Mouse (Mus musculus): ENCODE results near the gene Marveld2. TPM values are rescaled to one million over a fixed set of nuclear protein-coding genes. Genes with fewer than 3 reads are reported as not detected.

Gene Marveld2
- total and polyA plus RNA-seq, 2 experiments from 2014 or later = 1.7 to 2.2 TPM

GRCm38 (mm10) chr13:100568359-100568758 is 48.4 kb downstream of the Marveld2 start:
- Histone ChIP-seq H3K9me3 (replicated peaks; ENCODE audit: control insufficient read depth, low read length) (no peaks in the 10 kb centered on the region), H3K36me3 (replicated peaks; ENCODE audit: control insufficient read depth, insufficient read depth, low read length) (no peaks in the 10 kb centered on the region), H3K4me3 (ENCODE audit: low read depth, low read length) (no peak overlapping the region), H3K27ac (ENCODE audit: low read depth) (no peak overlapping the region), H3K4me1 (ENCODE audit: control insufficient read depth, insufficient read depth) (no peaks in the 10 kb centered on the region), H3K9ac (replicated peaks; ENCODE audit: low read depth, low read length) (no peak overlapping the region), H3K27me3 (ENCODE audit: control insufficient read depth, insufficient read depth, low read length) (no peaks in the 10 kb centered on the region), H3K4me2 (ENCODE audit: low read depth, low read length) (no peak overlapping the region)
- WGBS = 82% methylated on average over 1 of the region's 1 CpGs
- ATAC-seq (ENCODE audit: insufficient read depth, low read depth) = no peak
- DNase-seq (ENCODE audit: low spot score) = no peak
- TF ChIP-seq CTCF (IDR thresholded peaks at IDR 0.05; ENCODE audit: low read depth) (no peak), EP300 (IDR thresholded peaks at IDR 0.05; ENCODE audit: low read depth) (no peak)

- no peak overlapping the region for H3K27ac ChIP-seq (ENCODE audit: low read depth)
- H3K9ac ChIP-seq (replicated peaks; ENCODE audit: low read depth, low read length) = no peak overlapping the region
- no peak overlapping the region for H3K4me2 ChIP-seq (ENCODE audit: low read depth, low read length)
- H3K4me1 ChIP-seq (ENCODE audit: control insufficient read depth, insufficient read depth) = no peaks in the 10 kb centered on the region
- H3K4me3 ChIP-seq (ENCODE audit: low read depth, low read length) = no peak overlapping the region
- no peaks in the 10 kb centered on the region for H3K9me3 ChIP-seq (replicated peaks; ENCODE audit: control insufficient read depth, low read length)
- no peak for ATAC-seq (ENCODE audit: insufficient read depth, low read depth)
- H3K27me3 ChIP-seq (ENCODE audit: control insufficient read depth, insufficient read depth, low read length) = peaks cover 5% of the 10 kb centered on the region
- TF ChIP-seq CTCF (IDR thresholded peaks at IDR 0.05; ENCODE audit: low read depth) (no peak), EP300 (IDR thresholded peaks at IDR 0.05; ENCODE audit: low read depth) (no peak)
- 63% methylated on average over 9 of the region's 9 CpGs for WGBS
- no peaks in the 10 kb centered on the region for H3K36me3 ChIP-seq (replicated peaks; ENCODE audit: control insufficient read depth, insufficient read depth, low read length)
- DNase-seq (ENCODE audit: low spot score) = no peak
These were observed 57.3 kb downstream of the Marveld2 start for GRCm38 (mm10) chr13:100559449-100559848.

GRCm38 (mm10) chr13:100557011-100557410 is 59.8 kb downstream of the Marveld2 start:
- TF ChIP-seq CTCF (IDR thresholded peaks at IDR 0.05; ENCODE audit: low read depth) = no peak
- no peak for TF ChIP-seq EP300 (IDR thresholded peaks at IDR 0.05; ENCODE audit: low read depth)
- Histone ChIP-seq H3K27ac (ENCODE audit: low read depth) (no peak overlapping the region), H3K27me3 (ENCODE audit: control insufficient read depth, insufficient read depth, low read length) (peaks cover 27% of the 10 kb centered on the region), H3K36me3 (replicated peaks; ENCODE audit: control insufficient read depth, insufficient read depth, low read length) (no peaks in the 10 kb centered on the region), H3K9me3 (replicated peaks; ENCODE audit: control insufficient read depth, low read length) (no peaks in the 10 kb centered on the region), H3K4me2 (ENCODE audit: low read depth, low read length) (no peak overlapping the region), H3K4me1 (ENCODE audit: control insufficient read depth, insufficient read depth) (no peaks in the 10 kb centered on the region; the same call in 1 of the 2 replicates), H3K9ac (replicated peaks; ENCODE audit: low read depth, low read length) (no peak overlapping the region), H3K4me3 (ENCODE audit: low read depth, low read length) (no peak overlapping the region)
- DNase-seq (ENCODE audit: low spot score) = no peak
- 54% methylated on average over 4 of the region's 4 CpGs for WGBS
- no peak for ATAC-seq (ENCODE audit: insufficient read depth, low read depth)

- TF ChIP-seq CTCF (IDR thresholded peaks at IDR 0.05; ENCODE audit: low read depth) (no peak), EP300 (IDR thresholded peaks at IDR 0.05; ENCODE audit: low read depth) (no peak)
- H3K36me3 ChIP-seq (replicated peaks; ENCODE audit: control insufficient read depth, insufficient read depth, low read length) = no peaks in the 10 kb centered on the region
- ATAC-seq (ENCODE audit: insufficient read depth, low read depth) = no peak
- no peak overlapping the region for H3K27ac ChIP-seq (ENCODE audit: low read depth)
- DNase-seq (ENCODE audit: low spot score) = no peak
- peaks cover 5% of the 10 kb centered on the region; the same call in 1 of the 2 replicates for H3K4me1 ChIP-seq (ENCODE audit: control insufficient read depth, insufficient read depth)
- H3K9ac ChIP-seq (replicated peaks; ENCODE audit: low read depth, low read length) = peak overlapping the region; percentile 48; the same call in 1 of the 2 replicates
- 9% methylated on average over 12 of the region's 12 CpGs for WGBS
- H3K9me3 ChIP-seq (replicated peaks; ENCODE audit: control insufficient read depth, low read length) = no peaks in the 10 kb centered on the region
- H3K4me3 ChIP-seq (ENCODE audit: low read depth, low read length) = peak overlapping the region; percentile 70
- peak overlapping the region; percentile 99 for H3K4me2 ChIP-seq (ENCODE audit: low read depth, low read length)
- peaks cover 54% of the 10 kb centered on the region for H3K27me3 ChIP-seq (ENCODE audit: control insufficient read depth, insufficient read depth, low read length)
These were observed 63.7 kb downstream of the Marveld2 start for GRCm38 (mm10) chr13:100553042-100553437.

GRCm38 (mm10) chr13:100552369-100553041 is 64.3 kb downstream of the Marveld2 start, which contains the start of gene Ocln:
Gene Ocln, minus strand, starts transcription at chr13:100552718.
- Histone ChIP-seq H3K36me3 (replicated peaks; ENCODE audit: control insufficient read depth, insufficient read depth, low read length) (no peaks in the 10 kb centered on the region), H3K4me3 (ENCODE audit: low read depth, low read length) (peak within 1 kb of the TSS; percentile 70), H3K9me3 (replicated peaks; ENCODE audit: control insufficient read depth, low read length) (no peaks in the 10 kb centered on the region), H3K27ac (ENCODE audit: low read depth) (no peak within 1 kb of the TSS), H3K4me2 (ENCODE audit: low read depth, low read length) (peak within 1 kb of the TSS; percentile 99), H3K9ac (replicated peaks; ENCODE audit: low read depth, low read length) (peak within 1 kb of the TSS; percentile 48), H3K27me3 (ENCODE audit: control insufficient read depth, insufficient read depth, low read length) (peaks cover 54% of the 10 kb centered on the region), H3K4me1 (ENCODE audit: control insufficient read depth, insufficient read depth) (peaks cover 5% of the 10 kb centered on the region; the same call in 1 of the 2 replicates)
- no peak for TF ChIP-seq EP300 (IDR thresholded peaks at IDR 0.05; ENCODE audit: low read depth)
- no peak for TF ChIP-seq CTCF (IDR thresholded peaks at IDR 0.05; ENCODE audit: low read depth)
- DNase-seq (ENCODE audit: low spot score) = no peak
- WGBS = under 1% methylated on average over 41 of the region's 45 CpGs
- peak; percentile 57 for ATAC-seq (ENCODE audit: insufficient read depth, low read depth)
